Mouse (Mus musculus): ENCODE results near the gene Erich6. TPM values are rescaled to one million over a fixed set of nuclear protein-coding genes. Genes with fewer than 3 reads are reported as not detected.
A peak's percentile ranks its signal among the peaks of the same experiment; 100 is the strongest.

Erich6 gene
- polyA plus RNA-seq, 1 experiment from 2014 or later: 0.19 TPM

- H3K4me2 ChIP-seq: no peak overlapping the region
- no peak overlapping the region for H3K9ac ChIP-seq
- H3K9me3 ChIP-seq (replicated peaks): no peaks in the 10 kb centered on the region
- ATAC-seq (ENCODE audit: insufficient number of reproducible peaks, low FRiP score): no peak
- WGBS: 89% methylated on average over 4 of the region's 4 CpGs
- no peak overlapping the region for H3K4me3 ChIP-seq
- H3K27ac ChIP-seq (ENCODE audit: poor library complexity, severe bottlenecking): no peak overlapping the region
- H3K27me3 ChIP-seq (replicated peaks): no peaks in the 10 kb centered on the region
- H3K36me3 ChIP-seq: peaks cover 18% of the 10 kb centered on the region
- H3K4me1 ChIP-seq (replicated peaks): peaks cover 18% of the 10 kb centered on the region
Observed at GRCm38 (mm10) chr3:58581530-58581929, 55.5 kb downstream of the Erich6 start.

- Histone ChIP-seq H3K27ac (ENCODE audit: poor library complexity, severe bottlenecking) (no peak overlapping the region), H3K9me3 (replicated peaks) (no peaks in the 10 kb centered on the region), H3K4me1 (replicated peaks) (peaks cover 11% of the 10 kb centered on the region), H3K4me2 (peak overlapping the region; percentile 47; the same call in 1 of the 2 replicates), H3K27me3 (replicated peaks) (no peaks in the 10 kb centered on the region), H3K9ac (no peak overlapping the region), H3K4me3 (peak overlapping the region; percentile 100), H3K36me3 (peaks cover 10% of the 10 kb centered on the region)
- no peak for ATAC-seq (ENCODE audit: insufficient number of reproducible peaks, low FRiP score)
- WGBS: 24% methylated on average over 8 of the region's 8 CpGs
Observed at GRCm38 (mm10) chr3:58577506-58578050, 59.4 kb downstream of the Erich6 start.

- Histone ChIP-seq H3K9ac (peak overlapping the region; percentile 100), H3K9me3 (replicated peaks) (no peaks in the 10 kb centered on the region), H3K27me3 (replicated peaks) (no peaks in the 10 kb centered on the region), H3K36me3 (peaks cover 10% of the 10 kb centered on the region), H3K27ac (ENCODE audit: poor library complexity, severe bottlenecking) (peak overlapping the region; percentile 100), H3K4me3 (peak overlapping the region; percentile 100), H3K4me1 (replicated peaks) (peaks cover 6% of the 10 kb centered on the region), H3K4me2 (peak overlapping the region; percentile 59)
- ATAC-seq (ENCODE audit: insufficient number of reproducible peaks, low FRiP score): peak; percentile 85
- WGBS: 0% methylated on average over 36 of the region's 36 CpGs
Observed at GRCm38 (mm10) chr3:58577067-58577503, 59.9 kb downstream of the Erich6 start.

GRCm38 (mm10) chr3:58576137-58577066 lies 60.6 kb downstream of the Erich6 start, which contains the start of gene Selenot:
Selenot (plus strand) TSS chr3:58576636.
- Histone ChIP-seq H3K36me3 (peaks cover 10% of the 10 kb centered on the region), H3K9ac (peak within 1 kb of the TSS; percentile 100), H3K27me3 (replicated peaks) (no peaks in the 10 kb centered on the region), H3K9me3 (replicated peaks) (no peaks in the 10 kb centered on the region), H3K27ac (ENCODE audit: poor library complexity, severe bottlenecking) (peak within 1 kb of the TSS; percentile 100), H3K4me1 (replicated peaks) (peaks cover 2% of the 10 kb centered on the region), H3K4me3 (peak within 1 kb of the TSS; percentile 100), H3K4me2 (peak within 1 kb of the TSS; percentile 59)
- WGBS: 2% methylated on average over 56 of the region's 59 CpGs
- ATAC-seq (ENCODE audit: insufficient number of reproducible peaks, low FRiP score): peak; percentile 96

- Histone ChIP-seq H3K9ac (no peak overlapping the region), H3K9me3 (replicated peaks) (no peaks in the 10 kb centered on the region), H3K4me2 (no peak overlapping the region), H3K4me3 (no peak overlapping the region), H3K27ac (ENCODE audit: poor library complexity, severe bottlenecking) (no peak overlapping the region), H3K4me1 (replicated peaks) (no peaks in the 10 kb centered on the region), H3K36me3 (no peaks in the 10 kb centered on the region), H3K27me3 (replicated peaks) (no peaks in the 10 kb centered on the region)
- ATAC-seq (ENCODE audit: insufficient number of reproducible peaks, low FRiP score): no peak
- WGBS: 85% methylated on average over 3 of the region's 3 CpGs
Observed at GRCm38 (mm10) chr3:58570821-58571220, 66.2 kb downstream of the Erich6 start.

Other genes with a start within 250 kb of the Erich6 start
- 26.9 and 28.1 TPM in 2 replicates for gene Tsc22d2, start 222.5 kb downstream of the Erich6 start, polyA plus RNA-seq (2016; fragmentation: Nextera tagmentation; extraction: Ambion mirVana)
- 36.5 and 36.9 TPM in 2 replicates for gene Eif2a, start 111.4 kb downstream of the Erich6 start, polyA plus RNA-seq (2016; fragmentation: Nextera tagmentation; extraction: Ambion mirVana)
- gene Serp1, start 111.3 kb downstream of the Erich6 start, polyA plus RNA-seq (2016; fragmentation: Nextera tagmentation; extraction: Ambion mirVana): 108 and 109 TPM in 2 replicates
- gene Selenot, start 60.6 kb downstream of the Erich6 start, polyA plus RNA-seq (2016; fragmentation: Nextera tagmentation; extraction: Ambion mirVana): 17.9 and 20.3 TPM in 2 replicates
- 6.7 and 8.2 TPM in 2 replicates for gene Siah2, start 55.2 kb upstream of the Erich6 start, polyA plus RNA-seq (2016; fragmentation: Nextera tagmentation; extraction: Ambion mirVana)
- gene Mindy4b-ps, start 185.1 kb upstream of the Erich6 start, polyA plus RNA-seq (2016; fragmentation: Nextera tagmentation; extraction: Ambion mirVana): 0.13 TPM in 1 of 2 replicates, not detected in the other
- not detected in 2 replicates for gene Clrn1, start 248.1 kb upstream of the Erich6 start, polyA plus RNA-seq (2016; fragmentation: Nextera tagmentation; extraction: Ambion mirVana)